Mouse (Mus musculus): Measurements from ENCODE around the gene Rars2.

The Rars2 gene

GRCm38 (mm10) chr4:34644779-34645178 is 30.0 kb downstream of the Rars2 start:
- CTCF ChIA-PET, result no interaction called here

GRCm38 (mm10) chr4:34653179-34653578 is 38.4 kb downstream of the Rars2 start:
- CTCF ChIA-PET, result interaction anchor here (0.6 kb wide), 1 partner anchor 14 kb away, joined by 14 read pairs; no protein-coding TSS in a partner anchor

- CTCF ChIA-PET, result no interaction called here
Observed at GRCm38 (mm10) chr4:34656101-34656500, 41.3 kb downstream of the Rars2 start.

- CTCF ChIA-PET, result no interaction called here
Observed at GRCm38 (mm10) chr4:34659012-34659411, 44.3 kb downstream of the Rars2 start.

- CTCF ChIA-PET, result no interaction called here
Observed at GRCm38 (mm10) chr4:34661514-34661913, 46.8 kb downstream of the Rars2 start.

- CTCF ChIA-PET, result no interaction called here
Observed at GRCm38 (mm10) chr4:34661927-34662326, 47.2 kb downstream of the Rars2 start.

- CTCF ChIA-PET, result no interaction called here
Observed at GRCm38 (mm10) chr4:34667923-34668322, 53.2 kb downstream of the Rars2 start.

- CTCF ChIA-PET, result no interaction called here
Observed at GRCm38 (mm10) chr4:34673721-34674120, 59.0 kb downstream of the Rars2 start.

- CTCF ChIA-PET, result no interaction called here
Observed at GRCm38 (mm10) chr4:34680530-34680929, 65.8 kb downstream of the Rars2 start.

- CTCF ChIA-PET, result interaction anchor here (0.7 kb wide), 1 partner anchor 168 kb away, joined by 11 read pairs; no protein-coding TSS in a partner anchor
Observed at GRCm38 (mm10) chr4:34686874-34687567, 72.3 kb downstream of the Rars2 start, which contains the start of gene Slc35a1. TSS of gene Slc35a1 (minus strand) at chr4:34687438.

GRCm38 (mm10) chr4:34688021-34688420 is 73.3 kb downstream of the Rars2 start:
- CTCF ChIA-PET, result interaction anchor here (0.7 kb wide), 1 partner anchor 167 kb away, joined by 11 read pairs; no protein-coding TSS in a partner anchor

GRCm38 (mm10) chr4:34701528-34701927 is 86.8 kb downstream of the Rars2 start:
- CTCF ChIA-PET, result no interaction called here

- CTCF ChIA-PET, result no interaction called here
Observed at GRCm38 (mm10) chr4:34702231-34702630, 87.5 kb downstream of the Rars2 start.

GRCm38 (mm10) chr4:34703029-34703428 is 88.3 kb downstream of the Rars2 start:
- CTCF ChIA-PET, result no interaction called here

GRCm38 (mm10) chr4:34707248-34707647 is 92.5 kb downstream of the Rars2 start:
- CTCF ChIA-PET, result no interaction called here

- CTCF ChIA-PET, result no interaction called here
Observed at GRCm38 (mm10) chr4:34708127-34708526, 93.4 kb downstream of the Rars2 start.

Data from spleen, embryonic (tissue).